Mouse (Mus musculus) embryo, embryonic 11 days (tissue): Measurements from ENCODE around the gene Cracr2b.
"Not testable (repeated sequence)": the region's sequence is repeated elsewhere in the genome, so short reads cannot be mapped to it uniquely, and the experiment has no call there.

ENCODE experiments used
- DNase-seq: peaks from one replicate; pipeline ENCODE4 v3.0.0-alpha.2; 2015

The Cracr2b gene

DNA sequence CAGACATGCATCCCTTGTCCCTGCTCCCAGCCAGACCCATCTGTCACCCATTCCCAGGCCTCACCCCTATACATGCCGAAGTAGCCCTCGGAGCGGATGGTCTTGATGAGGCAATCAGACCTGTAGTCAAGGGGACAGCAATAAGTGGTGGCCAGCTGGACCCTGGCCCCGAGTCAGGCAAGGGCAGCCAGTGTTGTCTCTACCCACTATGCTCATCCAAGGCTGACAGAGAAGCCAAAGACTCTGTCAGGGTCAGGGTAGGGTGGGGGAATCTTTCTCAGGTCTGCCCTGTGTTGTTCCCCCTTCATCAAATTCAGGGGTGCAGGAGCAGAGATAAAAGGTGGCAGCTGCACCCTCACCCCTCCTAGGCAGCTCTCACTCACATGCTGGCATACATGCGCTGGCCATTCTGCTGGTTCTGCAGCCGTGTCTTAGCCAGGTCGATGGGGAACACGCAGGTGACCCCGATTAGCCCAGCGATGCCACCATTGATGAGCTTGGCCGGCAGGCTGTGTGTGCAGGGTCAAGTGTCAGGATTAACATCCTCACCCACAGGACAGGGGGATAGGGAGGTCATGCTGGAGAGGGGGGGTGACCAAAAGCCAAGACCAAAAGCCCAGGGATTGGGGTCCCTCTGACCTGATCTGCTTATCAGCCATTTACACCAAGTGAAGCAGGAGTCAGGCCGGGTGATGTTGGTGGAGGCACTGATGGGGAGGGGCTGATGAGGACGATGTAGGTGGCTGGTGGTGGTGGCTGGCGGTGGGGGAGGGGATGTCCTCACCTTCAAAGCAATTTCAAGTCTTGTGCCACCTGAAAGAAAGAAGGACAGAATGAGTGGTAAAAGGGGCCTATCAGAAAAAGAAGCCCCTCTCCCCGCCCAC is 27.1 kb upstream of the Cracr2b start:
- no peak for DNase-seq

GRCm38 (mm10) chr7:141434464-141434863 is 26.4 kb upstream of the Cracr2b start:
- peak; percentile 73 for DNase-seq

- peak; percentile 68 for DNase-seq
These were observed 25.6 kb upstream of the Cracr2b start for GRCm38 (mm10) chr7:141435129-141435855.

- no peak for DNase-seq
These were observed 24.9 kb upstream of the Cracr2b start for GRCm38 (mm10) chr7:141435856-141436522.

GRCm38 (mm10) chr7:141436523-141436892 is 24.4 kb upstream of the Cracr2b start:
- DNase-seq, result no peak

DNA sequence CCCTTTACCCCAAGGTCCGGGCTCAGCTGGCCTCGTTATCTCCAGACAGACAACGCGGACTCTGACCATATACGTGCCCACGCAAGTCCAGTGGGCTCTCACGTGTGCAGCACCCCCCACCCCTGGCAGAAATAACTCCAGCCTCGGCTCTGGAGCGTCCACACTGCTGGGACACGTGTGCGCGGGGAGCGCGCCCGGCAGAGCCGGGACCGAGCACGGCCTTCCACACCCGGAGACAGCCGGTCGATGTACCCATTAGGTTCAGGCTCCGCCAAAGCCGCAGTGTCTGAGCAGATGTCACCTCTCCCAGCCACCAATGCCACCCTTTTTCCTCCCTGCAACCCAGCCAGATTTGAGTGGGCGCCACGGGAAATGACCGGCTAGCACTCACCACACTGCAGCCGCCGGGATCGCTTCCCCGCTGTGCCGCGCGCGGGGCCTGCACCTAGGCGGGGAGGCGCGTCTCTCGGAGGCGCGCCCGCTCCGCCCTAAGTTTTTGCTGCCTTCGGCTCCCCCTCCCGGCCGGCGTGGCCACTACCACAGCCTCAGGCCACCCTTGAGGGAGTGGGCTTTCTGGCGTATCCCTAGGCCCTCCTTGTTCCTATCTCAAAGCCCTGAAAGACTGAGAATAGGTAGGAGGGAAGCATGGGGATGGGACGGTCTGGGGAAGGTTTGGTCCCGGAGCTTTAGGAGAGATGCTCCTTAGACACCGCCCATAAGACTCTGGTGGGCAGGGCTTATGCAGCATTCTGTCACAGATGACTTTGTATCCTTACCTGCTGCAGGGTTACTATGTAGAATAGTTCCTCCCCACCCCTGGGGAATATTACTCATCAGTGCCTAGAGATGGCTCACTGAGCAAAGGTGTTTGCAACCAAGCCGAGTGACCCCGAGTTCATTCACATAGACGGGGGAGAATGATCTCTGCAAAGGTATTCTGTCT is 23.4 kb upstream of the Cracr2b start, which contains the start of gene Slc25a22:
Slc25a22 (minus strand) TSS at position 715 of the 943 bp plus-strand sequence.
- DNase-seq, result peak; percentile 94

DNA sequence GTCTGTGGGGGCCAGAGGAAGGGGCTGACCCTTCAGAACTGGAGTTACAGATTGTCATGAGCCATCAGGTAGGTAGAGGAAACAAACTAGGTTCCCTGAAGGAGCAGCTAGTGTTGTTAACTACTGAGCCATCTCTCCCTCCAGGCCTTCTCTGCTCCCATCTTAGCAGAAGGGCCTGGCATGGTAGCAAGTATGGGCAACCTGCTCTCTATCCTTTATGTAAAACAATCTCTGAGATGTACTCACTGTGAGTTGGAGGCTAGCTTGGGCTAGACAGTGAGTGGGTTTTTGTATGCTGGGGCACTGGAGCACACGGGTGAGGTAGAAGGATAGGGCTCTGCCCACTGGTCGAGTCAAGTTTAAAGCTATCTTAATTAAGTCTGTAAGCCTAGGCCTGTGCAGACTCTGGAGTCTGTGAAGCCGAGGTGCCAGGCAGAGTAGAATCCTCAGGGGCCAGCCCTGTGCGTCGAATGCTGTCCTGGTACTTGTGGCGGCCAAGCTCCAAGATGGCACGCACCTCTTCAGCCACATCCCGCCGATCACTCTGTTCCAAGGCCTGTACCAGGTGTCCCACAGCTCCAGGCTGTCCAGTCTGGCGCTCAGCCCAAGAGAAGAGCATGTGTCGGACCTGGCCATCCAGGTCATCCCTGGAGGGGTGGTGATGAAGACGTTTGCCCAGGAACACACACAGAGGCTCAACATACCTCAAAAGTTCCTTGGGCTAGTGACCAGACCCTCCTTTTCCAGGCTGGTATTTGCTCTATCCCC is 22.5 kb upstream of the Cracr2b start:
- no peak for DNase-seq

GRCm38 (mm10) chr7:141439140-141439679 is 21.7 kb upstream of the Cracr2b start:
- no peak for DNase-seq

DNA sequence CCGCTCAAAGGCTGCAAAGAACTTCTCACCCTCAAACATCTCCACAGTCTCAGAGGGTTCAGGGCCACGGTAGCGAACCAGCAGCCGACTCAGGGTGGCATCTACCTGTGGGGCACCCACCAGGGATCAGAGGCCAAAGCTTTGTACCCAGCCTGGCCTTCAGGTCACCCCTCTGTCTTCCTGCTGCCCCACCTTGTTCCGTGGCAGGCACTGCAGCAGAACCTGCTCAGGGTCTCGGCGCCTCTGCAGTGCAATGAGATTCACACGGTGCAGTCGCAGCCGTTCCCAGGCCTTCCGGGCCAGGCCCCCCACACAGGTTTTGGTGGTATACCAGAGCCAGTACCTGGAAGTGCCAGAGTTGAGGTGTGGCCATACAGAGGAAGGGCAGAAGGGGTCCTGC is 21.1 kb upstream of the Cracr2b start:
- no peak for DNase-seq

DNA sequence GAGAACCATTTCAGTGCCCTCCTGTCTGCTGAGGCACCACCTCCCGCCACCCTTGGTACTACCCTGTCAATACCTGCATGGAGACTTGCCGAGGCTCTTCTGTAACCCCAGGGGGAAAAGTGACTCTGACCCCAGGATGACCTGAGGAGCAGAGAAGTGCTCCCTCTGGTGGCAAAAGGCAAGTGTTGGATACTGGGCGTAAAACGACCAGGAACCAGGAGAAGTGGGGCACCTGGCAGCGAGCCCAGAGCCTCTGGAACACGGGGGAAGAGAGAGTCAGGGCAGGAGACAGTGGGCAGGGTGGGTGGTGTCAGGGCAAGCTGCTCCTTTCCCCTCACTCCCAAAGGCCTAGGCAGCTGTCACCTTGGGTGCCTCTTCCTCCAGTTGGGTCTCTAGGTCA is 20.3 kb upstream of the Cracr2b start:
- peak; percentile 76 for DNase-seq

GRCm38 (mm10) chr7:141441460-141441859 is 19.4 kb upstream of the Cracr2b start:
- no peak for DNase-seq

- DNase-seq, result no peak
These were observed 18.7 kb upstream of the Cracr2b start for GRCm38 (mm10) chr7:141442199-141442598.

- DNase-seq, result peak; percentile 77
These were observed 17.6 kb upstream of the Cracr2b start for GRCm38 (mm10) chr7:141443081-141443821.

- DNase-seq, result peak; percentile 93
These were observed 17.1 kb upstream of the Cracr2b start, which contains the start of gene Pidd1 for GRCm38 (mm10) chr7:141443828-141444237. TSS of gene Pidd1 (minus strand) at chr7:141444025.

DNA sequence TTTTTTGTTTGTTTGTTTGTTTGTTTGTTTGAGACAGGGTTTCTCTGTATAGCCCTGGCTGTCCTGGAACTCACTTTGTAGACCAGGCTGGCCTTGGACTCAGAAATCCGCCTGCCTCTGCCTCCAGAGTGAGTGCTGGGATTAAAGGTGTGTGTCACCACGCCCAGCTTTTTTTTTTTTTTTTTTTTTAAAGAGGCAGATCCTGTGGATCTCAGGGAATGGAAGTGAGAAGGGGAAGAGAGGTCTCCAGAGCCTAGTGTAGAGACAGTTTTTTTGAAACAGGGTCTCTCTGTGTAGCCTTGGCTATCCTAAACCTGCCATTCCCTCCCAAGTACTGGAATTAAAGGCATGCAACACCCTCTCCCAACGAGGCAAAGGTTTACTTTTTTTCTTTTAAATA is 14.5 kb upstream of the Cracr2b start:
- not testable (repeated sequence) for DNase-seq

DNA sequence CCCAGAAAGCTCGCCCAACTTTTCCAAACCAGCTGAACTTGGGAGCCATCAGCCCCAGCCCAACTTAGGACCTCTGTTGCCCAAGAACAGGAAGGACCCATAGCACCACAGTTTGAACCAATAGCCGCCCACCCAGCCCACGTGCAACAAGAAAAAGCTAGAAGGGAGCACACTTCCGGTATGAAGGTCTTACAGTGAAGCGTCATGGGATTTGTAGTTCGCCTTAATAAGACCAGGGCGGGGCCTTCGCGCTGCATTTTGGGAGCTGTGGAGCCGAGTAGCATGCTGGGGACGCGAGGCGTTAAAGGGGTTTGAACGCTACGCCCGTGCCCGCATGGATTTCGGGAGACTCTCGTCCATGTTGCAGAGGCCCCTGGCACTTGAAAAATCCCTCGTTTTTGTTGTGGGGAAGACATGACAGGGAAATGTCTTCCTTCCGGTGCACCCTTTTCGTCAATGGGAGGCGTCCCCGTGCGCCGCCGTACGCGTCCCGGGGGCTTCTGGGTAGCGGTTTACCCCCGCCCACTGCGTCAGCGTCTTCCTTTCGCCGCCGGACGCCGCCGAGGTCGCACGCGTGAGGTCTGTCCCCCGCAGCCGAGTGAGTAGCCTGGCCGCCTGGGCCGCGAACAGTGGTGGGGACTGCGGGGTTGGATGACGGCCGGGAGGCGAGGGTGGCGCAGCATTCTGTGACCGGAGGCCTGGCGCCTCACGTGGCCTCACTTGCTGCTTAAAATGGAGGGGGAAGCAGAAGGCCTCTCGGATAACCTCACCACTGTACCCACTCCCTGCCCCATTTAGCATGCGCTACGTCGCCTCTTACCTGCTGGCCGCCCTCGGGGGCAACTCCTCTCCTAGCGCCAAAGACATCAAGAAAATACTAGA is 13.5 kb upstream of the Cracr2b start, which contains the start of gene Rplp2:
Rplp2 (plus strand) TSS at position 261 of the 882 bp plus-strand sequence.
- DNase-seq, result peak; percentile 96

DNA sequence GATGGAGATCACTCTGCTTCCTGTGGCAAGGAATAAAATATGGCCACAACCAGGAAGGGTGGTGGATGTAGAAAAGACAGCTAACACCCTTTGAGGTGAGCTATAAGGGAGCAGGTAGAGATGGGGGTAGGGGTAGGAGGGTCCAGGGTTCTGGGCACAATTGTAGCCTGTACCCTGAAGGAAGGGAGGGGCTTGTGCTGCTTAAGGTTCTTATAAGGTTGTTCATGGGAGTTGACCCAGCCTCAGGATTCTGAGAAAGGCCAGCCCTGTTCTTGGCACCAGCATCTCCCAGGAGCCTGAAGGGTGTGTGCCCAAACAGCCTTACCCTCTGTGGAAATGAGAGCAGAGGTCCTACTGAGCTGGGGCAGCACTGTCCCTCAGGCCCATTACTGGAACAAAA is 9.0 kb upstream of the Cracr2b start:
- no peak for DNase-seq

DNA sequence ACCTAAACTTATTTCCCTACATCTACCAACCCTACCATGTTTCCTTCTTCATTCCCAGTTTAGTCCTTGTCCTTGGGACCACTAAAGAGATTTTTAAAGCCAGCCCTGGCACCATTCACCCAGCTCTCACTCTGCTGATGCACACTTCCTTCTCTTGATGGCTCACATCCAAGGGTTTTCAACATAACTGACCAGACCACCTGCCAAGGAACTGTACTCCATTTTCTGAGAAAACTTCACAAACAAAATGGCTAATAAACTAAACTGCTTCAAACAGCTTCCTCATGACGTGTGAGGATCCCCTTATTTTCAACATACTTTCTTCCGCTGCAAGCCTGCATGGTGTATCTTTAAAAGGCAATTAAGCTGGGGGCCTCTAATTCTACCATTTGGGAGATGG is 7.3 kb upstream of the Cracr2b start:
- no peak for DNase-seq

DNA sequence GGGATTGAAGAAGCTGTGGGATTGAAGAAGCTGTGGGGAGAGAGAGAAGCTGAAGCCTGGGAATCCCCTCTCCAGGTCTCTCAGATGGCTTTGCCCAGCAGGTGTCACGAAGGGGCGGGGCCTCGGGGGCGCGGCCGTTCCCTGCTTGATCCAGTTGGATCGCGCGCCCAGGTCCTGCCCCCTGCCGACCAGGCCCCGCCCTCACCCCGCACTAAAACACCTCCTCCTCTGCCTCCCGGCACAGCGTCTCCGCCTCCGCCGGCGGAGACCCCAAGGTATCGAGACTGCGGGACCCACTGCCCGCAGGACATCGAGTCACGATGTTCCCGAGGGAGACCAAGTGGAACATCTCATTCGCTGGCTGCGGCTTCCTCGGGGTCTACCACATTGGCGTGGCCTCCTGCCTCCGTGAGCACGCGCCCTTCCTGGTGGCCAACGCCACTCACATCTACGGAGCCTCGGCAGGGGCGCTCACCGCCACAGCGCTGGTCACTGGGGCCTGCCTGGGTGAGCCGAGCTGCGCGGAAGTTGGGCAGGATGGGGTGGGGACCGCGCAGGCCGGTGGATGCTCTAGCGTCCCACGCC is 5.8 kb upstream of the Cracr2b start, which contains the start of gene Pnpla2:
Pnpla2 (plus strand) TSS at position 232 of the 585 bp plus-strand sequence.
- peak; percentile 94 for DNase-seq
